Mouse (Mus musculus) cerebellum, adult 8-10 months (tissue): ENCODE data around the gene Abca8b.
"Not testable (repeated sequence)": the region's sequence is repeated elsewhere in the genome, so short reads cannot be mapped to it uniquely, and the experiment has no call there.

Source experiments
- DNase-seq: peaks from one replicate; pipeline ENCODE4 v3.0.0; 2022

Abca8b gene

DNA sequence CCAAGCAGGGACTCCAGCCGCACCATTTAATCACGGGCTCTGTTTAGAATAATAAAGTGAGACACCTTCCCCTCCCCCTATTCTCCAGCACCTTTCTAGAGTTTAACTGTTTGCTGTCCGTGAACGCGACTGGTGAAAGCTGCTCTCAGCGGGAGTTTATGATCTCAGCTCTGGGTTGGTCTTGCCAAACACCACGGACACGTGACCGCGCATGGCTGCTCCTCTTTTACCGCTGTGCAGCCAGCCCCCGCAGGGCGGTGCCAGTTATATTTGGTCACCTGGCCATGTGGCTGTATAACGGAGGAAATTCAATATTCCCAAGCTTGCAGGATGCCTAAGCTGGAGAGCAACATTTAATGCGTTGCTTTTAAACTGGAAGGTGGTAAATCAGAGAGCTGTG is at the start of gene Abca8b:
Abca8b (minus strand) TSS at position 222 of the 400 bp plus-strand sequence.
- peak; percentile 87 for DNase-seq

- no peak for DNase-seq
These were observed 42.1 kb upstream of the Abca8b start for GRCm38 (mm10) chr11:110037795-110038194.

GRCm38 (mm10) chr11:110028913-110029695 is 33.5 kb upstream of the Abca8b start:
- DNase-seq = no peak

- no peak for DNase-seq
These were observed 15.3 kb upstream of the Abca8b start for GRCm38 (mm10) chr11:110010836-110011546.

- DNase-seq = peak; percentile 28
These were observed 632 bp downstream of the Abca8b start for GRCm38 (mm10) chr11:109995013-109995412.

GRCm38 (mm10) chr11:109994014-109994413 is 1.6 kb downstream of the Abca8b start:
- DNase-seq = no peak

DNA sequence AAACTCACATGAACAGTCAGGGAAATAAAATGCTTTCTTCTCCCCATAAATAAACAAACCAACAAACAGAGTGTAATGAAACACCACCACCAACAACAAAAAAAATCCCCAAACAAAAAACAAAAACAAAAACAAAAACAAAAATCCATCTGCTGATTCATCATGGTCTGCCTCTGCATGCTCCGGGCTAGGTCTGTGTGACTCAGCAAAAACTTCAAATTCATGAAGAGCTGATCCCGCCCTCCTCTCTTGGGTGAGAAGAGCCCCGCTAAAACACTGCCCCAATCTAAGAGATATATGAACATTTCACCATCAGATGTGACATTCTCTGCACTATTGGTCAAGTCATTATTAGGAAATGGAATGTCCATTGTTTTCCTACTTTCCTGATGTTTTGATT is 4.4 kb downstream of the Abca8b start:
- DNase-seq = no peak

DNA sequence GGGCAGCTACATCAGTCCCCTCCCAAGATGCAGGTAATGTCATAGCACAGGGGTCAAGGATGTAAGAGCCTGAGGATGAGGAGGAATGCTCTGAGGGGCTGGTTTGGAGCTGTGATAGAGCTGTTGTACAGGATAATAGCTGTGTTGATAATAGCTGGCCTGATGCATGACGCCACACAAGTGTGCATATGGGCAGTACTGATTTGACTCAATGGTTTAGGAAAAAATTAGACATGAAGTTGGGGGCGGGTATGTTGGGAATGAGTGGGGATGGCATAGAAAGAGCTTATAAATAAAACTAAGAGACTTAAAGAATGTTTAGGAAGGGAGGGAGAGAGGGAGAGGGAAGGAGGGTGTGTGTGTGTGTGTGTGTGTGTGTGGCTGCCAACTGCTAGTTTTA is 5.4 kb downstream of the Abca8b start:
- DNase-seq = no peak

GRCm38 (mm10) chr11:109988164-109988563 is 7.5 kb downstream of the Abca8b start:
- no peak for DNase-seq

GRCm38 (mm10) chr11:109987460-109988072 is 8.1 kb downstream of the Abca8b start:
- not testable (repeated sequence) for DNase-seq

DNA sequence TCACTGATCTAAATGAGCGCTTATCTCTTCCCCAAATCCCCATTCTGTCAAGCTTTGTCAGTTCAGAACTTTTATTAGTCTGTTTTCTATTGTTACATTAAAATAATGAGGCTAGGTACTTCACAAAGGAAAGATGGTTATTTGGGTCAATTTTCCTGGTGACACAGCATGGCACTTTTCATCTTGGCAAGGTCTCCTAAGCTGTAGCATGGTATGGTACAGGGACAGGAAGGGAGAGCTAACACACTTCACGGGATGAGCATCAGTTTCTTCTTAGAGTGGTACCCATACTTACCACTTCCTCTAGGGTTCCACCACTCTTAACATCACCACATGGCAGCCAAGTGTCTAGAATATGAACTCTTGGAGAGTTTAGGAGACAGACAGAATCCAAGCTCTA is 13.8 kb downstream of the Abca8b start:
- peak; percentile 30 for DNase-seq

DNA sequence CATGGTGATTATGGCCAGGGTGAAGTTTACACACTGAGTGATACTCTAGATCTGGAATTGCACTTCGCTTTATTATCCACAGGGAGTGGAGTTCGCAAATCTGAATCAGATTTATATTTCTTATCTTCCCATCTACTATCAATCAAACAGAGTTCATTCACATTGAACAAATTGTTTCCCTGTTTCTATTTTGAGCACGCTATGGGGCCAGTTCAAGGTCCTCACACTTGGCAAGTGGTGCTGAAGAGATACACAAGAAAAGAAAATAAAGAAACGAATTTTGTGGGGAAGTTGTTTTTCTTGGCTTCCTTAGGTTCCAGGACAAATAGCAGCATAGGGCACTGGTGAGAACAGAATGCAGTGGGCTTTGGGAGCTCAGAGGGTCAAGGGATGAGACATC is 25.1 kb downstream of the Abca8b start:
- DNase-seq = no peak

GRCm38 (mm10) chr11:109961495-109962492 is 33.9 kb downstream of the Abca8b start:
- DNase-seq = no peak

- DNase-seq = no peak
These were observed 40.5 kb downstream of the Abca8b start for GRCm38 (mm10) chr11:109955185-109955584.

- no peak for DNase-seq
These were observed 58.7 kb downstream of the Abca8b start for GRCm38 (mm10) chr11:109936915-109937314.

DNA sequence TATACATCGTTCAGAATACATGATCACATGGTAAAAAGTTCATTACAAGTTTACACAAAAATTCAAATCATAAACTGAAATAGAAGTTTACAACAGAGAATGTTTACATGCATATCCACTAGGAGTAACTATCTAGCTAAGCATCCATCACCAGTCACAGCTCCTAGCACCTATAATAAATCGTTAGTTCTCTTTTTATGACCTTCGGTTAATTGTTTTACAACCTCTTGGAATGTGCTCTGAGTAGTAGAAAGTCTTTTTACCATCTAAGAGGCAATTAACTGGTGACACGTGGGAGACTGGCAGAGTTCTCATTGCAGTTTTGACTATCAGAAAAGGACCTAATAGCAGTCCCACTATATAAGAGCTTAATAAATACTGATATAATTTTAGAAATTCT is 62.4 kb downstream of the Abca8b start:
- not testable (repeated sequence) for DNase-seq

DNA sequence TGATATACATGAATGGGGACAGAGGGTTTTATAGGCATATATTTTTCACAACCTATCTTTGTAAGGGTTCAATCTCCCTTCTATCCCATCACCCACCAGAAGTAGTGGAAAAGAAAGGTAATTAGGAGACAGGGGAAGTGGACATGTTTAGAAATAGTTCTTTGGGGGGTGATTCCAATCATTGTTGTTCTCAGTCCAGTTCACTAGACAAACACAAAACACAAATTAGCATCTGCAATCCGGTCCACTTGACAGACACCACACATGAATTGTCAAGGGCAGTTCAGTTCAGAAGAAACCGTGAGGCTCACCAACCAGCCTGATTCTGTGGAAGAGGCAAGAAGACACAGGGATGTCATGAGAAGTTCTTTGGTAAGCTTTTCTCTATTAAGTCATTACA is 67.2 kb downstream of the Abca8b start:
- no peak for DNase-seq

GRCm38 (mm10) chr11:109926718-109927680 is 68.6 kb downstream of the Abca8b start:
- DNase-seq = no peak

DNA sequence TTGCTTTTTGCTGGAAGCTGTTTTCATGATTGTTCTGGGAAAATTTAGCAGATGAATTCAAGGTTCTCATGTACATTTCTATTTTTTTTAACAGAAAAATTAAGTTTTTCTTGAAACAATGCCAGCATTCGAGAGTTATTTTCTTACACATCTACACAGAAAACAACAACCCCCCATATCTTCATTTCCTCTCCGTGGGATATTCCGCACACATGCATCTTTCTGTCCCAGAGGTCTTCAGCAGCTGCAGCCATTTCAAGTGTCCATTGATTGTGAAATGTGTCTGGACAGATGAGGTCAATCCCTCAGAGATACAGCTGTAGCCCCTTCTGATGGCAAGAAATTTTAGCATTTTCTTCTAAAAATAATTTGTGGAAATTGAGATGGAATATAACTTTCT is 73.4 kb downstream of the Abca8b start:
- no peak for DNase-seq

GRCm38 (mm10) chr11:109919480-109919879 is 76.2 kb downstream of the Abca8b start:
- DNase-seq = no peak

GRCm38 (mm10) chr11:109916654-109917053 is 79.0 kb downstream of the Abca8b start:
- no peak for DNase-seq
